Mouse (Mus musculus) forebrain, embryonic 10.5 days (tissue): Measurements from ENCODE around the gene Cpt1b. TPM values are rescaled to one million over a fixed set of nuclear protein-coding genes. Genes with fewer than 3 reads are reported as not detected.

Experiments
- DNase-seq: peaks from one replicate; pipeline ENCODE4 v3.0.0-alpha.2; 2017; ENCODE audit warnings: low spot score; ENCODE audit errors: extremely low spot score
- H3K27ac ChIP-seq: fragments of 300-500 bp; sonication (generic); 2 replicates; pipeline ENCODE4 v1.5.1; 2016; ENCODE audit warnings: mild to moderate bottlenecking
- H3K27me3 ChIP-seq: fragments of 300-500 bp; sonication (generic); 2 replicates; pipeline ENCODE4 v1.6.1; 2016; ENCODE audit warnings: mild to moderate bottlenecking; ENCODE audit not compliant: poor library complexity, severe bottlenecking
- H3K36me3 ChIP-seq: fragments of 300-500 bp; sonication (generic); replicated peaks from 2 replicates; pipeline ENCODE4 v1.6.1; 2016; ENCODE audit warnings: mild to moderate bottlenecking, moderate library complexity
- H3K4me1 ChIP-seq: fragments of 300-500 bp; sonication (generic); 2 replicates; pipeline ENCODE4 v1.6.1; 2016
- H3K4me3 ChIP-seq: fragments of 300-500 bp; sonication (generic); 2 replicates; pipeline ENCODE4 v1.5.1; 2016; ENCODE audit warnings: mild to moderate bottlenecking, moderate library complexity
- H3K9me3 ChIP-seq: fragments of 300-500 bp; sonication (generic); 2 replicates; pipeline ENCODE4 v1.6.1; 2016; ENCODE audit warnings: mild to moderate bottlenecking, moderate library complexity
- WGBS: fragments of 180-500 bp; shearing (Covaris S2); methylation state at CpG from one replicate; pipeline ENCODE4 v1.1.7; 2016; 5-methylcytosine and 5-hydroxymethylcytosine counted together
- polyA plus RNA-seq: library from polyadenylated mRNA; unstranded; fragments of >200 nt; fragmentation: Nextera tagmentation; extraction: Ambion mirVana; gene quantifications from 2 replicates; pipeline ENCODE4 v1.2.1, GENCODE M21; 2016

Gene Cpt1b
- polyA plus RNA-seq, result 0.67 and 0.80 TPM in 2 replicates

GRCm38 (mm10) chr15:89425711-89426121 lies at the start of gene Cpt1b:
Cpt1b (minus strand) TSS chr15:89425863.
- H3K36me3 ChIP-seq, result peaks cover 45% of the 10 kb centered on the region
- no peaks in the 10 kb centered on the region for H3K9me3 ChIP-seq
- no peak for DNase-seq
- H3K27me3 ChIP-seq, result 0 out of 2 replicates have a peak, but pooled peaks cover 5% of the 10 kb centered on the region
- WGBS, result 27% methylated on average over 6 of the region's 6 CpGs
- H3K4me3 ChIP-seq, result peak within 1 kb of the TSS; percentile 29
- H3K4me1 ChIP-seq, result peaks cover 38% of the 10 kb centered on the region
- peak within 1 kb of the TSS; percentile 36; the same call in 1 of the 2 replicates for H3K27ac ChIP-seq

GRCm38 (mm10) chr15:89475293-89475600 lies 49.6 kb upstream of the Cpt1b start:
- Histone ChIP-seq H3K27ac (peak overlapping the region; percentile 86), H3K4me3 (peak overlapping the region; percentile 71), H3K27me3 (peaks cover 16% of the 10 kb centered on the region), H3K9me3 (no peaks in the 10 kb centered on the region), H3K4me1 (peaks cover 37% of the 10 kb centered on the region), H3K36me3 (no peaks in the 10 kb centered on the region)
- DNase-seq, result no peak
- 82% methylated on average over 7 of the region's 7 CpGs for WGBS

DNA sequence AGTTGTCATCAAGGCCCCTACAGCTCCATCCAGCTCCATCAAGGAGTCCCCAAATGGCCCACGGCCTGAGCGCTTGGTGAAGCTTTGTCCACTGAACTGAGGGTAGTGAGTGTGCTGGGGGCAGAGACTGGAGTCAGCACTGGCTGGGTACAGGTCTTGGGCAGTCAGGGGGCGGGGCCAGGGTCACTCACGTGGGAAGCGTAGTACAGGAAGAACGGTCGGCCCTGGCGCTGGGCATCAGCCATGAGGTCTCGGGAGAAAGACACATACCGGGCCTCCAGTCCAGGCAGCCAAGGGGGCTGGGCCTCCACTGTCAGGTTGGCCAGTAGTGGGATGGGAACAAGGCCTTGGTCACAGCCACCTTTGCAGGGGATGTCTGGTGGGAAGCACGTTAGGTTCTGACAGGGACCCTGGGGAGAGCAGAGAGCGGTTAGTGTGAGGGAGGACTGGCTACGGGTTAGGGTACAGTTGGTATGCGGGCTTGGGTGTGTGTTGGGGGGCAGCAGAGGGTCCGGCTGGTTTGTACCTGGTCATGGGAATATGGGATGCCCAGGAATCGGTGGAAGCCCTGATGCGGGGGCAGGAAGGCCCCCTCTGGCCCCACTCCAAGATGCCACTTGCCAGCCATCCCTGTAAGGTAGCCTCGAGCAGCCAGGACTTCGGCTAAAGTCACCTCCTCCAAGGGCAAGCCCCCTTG lies 49.1 kb upstream of the Cpt1b start:
- Histone ChIP-seq H3K36me3 (no peaks in the 10 kb centered on the region), H3K9me3 (no peaks in the 10 kb centered on the region), H3K27ac (0 out of 2 replicates have a peak overlapping the region, but pooled peaks have one; percentile 15), H3K27me3 (peaks cover 16% of the 10 kb centered on the region), H3K4me1 (peaks cover 37% of the 10 kb centered on the region), H3K4me3 (peak overlapping the region; percentile 71; the same call in 1 of the 2 replicates)
- WGBS, result 93% methylated on average over 19 of the region's 19 CpGs
- DNase-seq, result no peak

DNA sequence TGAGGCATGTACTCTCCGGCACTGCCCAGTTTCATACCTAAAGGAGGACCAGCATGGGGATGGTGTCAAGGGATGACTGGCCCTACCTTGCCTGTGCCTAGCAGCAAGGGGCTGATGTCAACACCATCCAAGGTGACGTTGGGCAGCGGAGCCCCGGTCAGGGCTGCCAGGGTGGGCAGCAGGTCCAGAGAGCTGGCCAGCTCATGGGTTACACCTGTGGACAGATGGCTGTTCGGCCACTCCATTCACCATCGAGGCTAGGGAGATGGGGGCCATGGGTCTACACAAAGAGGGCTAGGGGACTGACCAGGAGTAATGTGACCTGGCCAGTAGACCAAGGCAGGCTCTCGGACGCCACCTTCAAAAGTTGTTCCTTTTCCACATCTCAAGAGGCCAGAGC lies 48.3 kb upstream of the Cpt1b start:
- no peak for DNase-seq
- WGBS, result 96% methylated on average over 8 of the region's 8 CpGs

GRCm38 (mm10) chr15:89473370-89473769 lies 47.7 kb upstream of the Cpt1b start:
- no peak overlapping the region for H3K4me3 ChIP-seq
- H3K27me3 ChIP-seq, result peaks cover 15% of the 10 kb centered on the region
- no peak for DNase-seq
- H3K36me3 ChIP-seq, result no peaks in the 10 kb centered on the region
- H3K9me3 ChIP-seq, result no peaks in the 10 kb centered on the region
- H3K4me1 ChIP-seq, result peaks cover 37% of the 10 kb centered on the region
- H3K27ac ChIP-seq, result no peak overlapping the region
- WGBS, result 92% methylated on average over 9 of the region's 9 CpGs

More for the DNA sequence above, 48.3 kb upstream of the Cpt1b start:
- no peak overlapping the region for H3K4me3 ChIP-seq
- H3K36me3 ChIP-seq, result no peaks in the 10 kb centered on the region
- peaks cover 16% of the 10 kb centered on the region for H3K27me3 ChIP-seq
- no peaks in the 10 kb centered on the region for H3K9me3 ChIP-seq
- H3K27ac ChIP-seq, result no peak overlapping the region
- H3K4me1 ChIP-seq, result peaks cover 37% of the 10 kb centered on the region

- 91% methylated on average over 4 of the region's 4 CpGs for whole genome bisulfite sequencing
Measured at GRCm38 (mm10) chr15:89471476-89471875, 45.8 kb upstream of the Cpt1b start.

DNA sequence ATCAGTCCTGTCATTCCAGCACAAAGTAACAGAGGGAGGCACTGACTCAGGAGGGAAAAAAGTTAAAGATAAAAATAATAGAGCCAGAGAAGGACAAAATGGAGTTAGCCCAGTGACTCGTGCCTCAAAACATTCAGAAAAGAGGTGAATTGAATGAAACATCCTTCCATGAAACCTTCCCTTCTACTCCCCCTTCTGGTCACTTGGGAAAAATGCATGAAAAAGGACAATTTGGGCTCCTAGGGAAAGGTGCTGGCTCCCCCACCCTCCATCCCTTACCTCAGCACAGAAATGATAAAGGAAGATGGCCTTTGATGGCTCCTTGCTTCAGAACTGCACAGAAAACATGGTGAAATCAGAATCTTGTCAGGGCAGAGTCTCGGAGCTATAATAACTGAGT lies 42.9 kb upstream of the Cpt1b start:
- 39% methylated on average over 2 of the region's 2 CpGs for WGBS
- Histone ChIP-seq H3K27me3 (no peaks in the 10 kb centered on the region), H3K4me3 (no peak overlapping the region), H3K27ac (no peak overlapping the region), H3K36me3 (no peaks in the 10 kb centered on the region), H3K9me3 (no peaks in the 10 kb centered on the region), H3K4me1 (peaks cover 6% of the 10 kb centered on the region)
- no peak for DNase-seq

More at GRCm38 (mm10) chr15:89471476-89471875, 45.8 kb upstream of the Cpt1b start:
- DNase-seq, result no peak
- no peak overlapping the region for H3K27ac ChIP-seq
- H3K36me3 ChIP-seq, result no peaks in the 10 kb centered on the region
- H3K27me3 ChIP-seq, result no peaks in the 10 kb centered on the region
- H3K4me1 ChIP-seq, result peaks cover 21% of the 10 kb centered on the region
- no peaks in the 10 kb centered on the region for H3K9me3 ChIP-seq
- H3K4me3 ChIP-seq, result no peak overlapping the region

DNA sequence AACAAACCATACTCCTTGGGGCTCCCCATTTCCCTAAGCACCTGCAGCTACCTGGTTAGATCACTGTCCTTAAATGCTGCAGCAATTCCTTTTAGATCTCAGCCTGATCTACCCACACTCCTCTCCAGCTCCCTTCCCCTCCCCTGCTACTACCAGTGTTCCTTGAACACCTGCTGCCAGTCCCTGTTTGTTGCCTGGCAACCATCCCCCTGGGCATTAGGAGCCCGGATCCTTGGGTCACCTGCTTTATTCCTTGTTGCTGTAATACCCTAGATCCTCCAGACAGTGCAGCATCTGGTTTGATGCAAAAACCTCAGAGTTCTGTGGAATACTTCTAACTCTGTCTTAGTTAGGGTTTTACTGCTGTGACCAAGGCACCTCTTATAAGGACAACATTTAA lies 39.4 kb upstream of the Cpt1b start:
- DNase-seq, result no peak

DNA sequence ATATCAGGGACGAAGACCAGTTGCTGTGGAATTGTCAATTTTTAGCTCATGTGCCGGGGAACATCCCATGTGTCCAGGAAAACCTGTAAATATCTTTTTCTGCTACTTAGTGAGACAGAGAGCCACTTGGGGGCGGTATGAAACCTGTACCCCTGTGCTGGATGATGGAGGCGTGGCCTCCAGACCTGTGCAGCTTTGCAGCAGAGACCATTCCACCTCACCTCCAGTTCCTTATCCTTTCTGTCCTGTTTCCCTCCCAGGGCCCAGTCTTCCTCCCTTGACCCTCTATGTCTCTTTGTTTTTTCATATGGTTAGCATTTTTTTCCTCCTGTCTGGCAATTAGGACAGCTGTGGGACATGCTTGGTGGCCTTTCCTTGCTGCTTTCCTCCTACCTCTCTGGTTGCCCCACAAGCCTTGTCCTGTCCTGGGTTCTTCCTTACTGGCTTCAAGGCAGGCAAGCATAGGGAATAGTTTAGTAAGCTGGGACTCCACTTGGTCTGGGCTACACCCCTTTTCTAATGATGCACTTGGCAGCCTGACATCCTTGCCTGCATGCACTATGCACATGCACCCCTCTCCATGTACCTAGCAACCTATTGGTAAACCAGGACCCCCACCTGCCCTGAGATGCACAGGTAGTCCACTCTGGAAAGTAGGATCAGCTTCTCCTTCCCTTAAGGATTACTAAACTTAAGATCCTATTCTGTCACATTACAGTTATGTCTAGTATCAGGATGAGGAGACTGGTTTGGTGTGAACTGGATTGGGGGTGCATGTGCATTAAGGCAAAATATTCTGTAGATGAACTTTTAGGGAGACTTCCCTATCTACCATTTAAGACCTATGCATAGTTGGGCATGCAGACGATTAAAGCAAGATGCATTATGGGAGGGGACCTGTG lies 37.9 kb upstream of the Cpt1b start:
- DNase-seq, result no peak
- H3K4me3 ChIP-seq, result no peak overlapping the region
- no peaks in the 10 kb centered on the region for H3K27me3 ChIP-seq
- H3K36me3 ChIP-seq, result peaks cover 42% of the 10 kb centered on the region
- H3K4me1 ChIP-seq, result peaks cover 6% of the 10 kb centered on the region
- H3K27ac ChIP-seq, result no peak overlapping the region
- 67% methylated on average over 5 of the region's 5 CpGs for WGBS
- no peaks in the 10 kb centered on the region for H3K9me3 ChIP-seq

More for the DNA sequence above, 39.4 kb upstream of the Cpt1b start:
- peaks cover 28% of the 10 kb centered on the region for H3K36me3 ChIP-seq
- H3K27ac ChIP-seq, result no peak overlapping the region
- no peak overlapping the region for H3K4me3 ChIP-seq
- peaks cover 6% of the 10 kb centered on the region for H3K4me1 ChIP-seq
- no peaks in the 10 kb centered on the region for H3K9me3 ChIP-seq
- H3K27me3 ChIP-seq, result no peaks in the 10 kb centered on the region
- WGBS, result 7% methylated on average over 1 of the region's 1 CpGs

DNA sequence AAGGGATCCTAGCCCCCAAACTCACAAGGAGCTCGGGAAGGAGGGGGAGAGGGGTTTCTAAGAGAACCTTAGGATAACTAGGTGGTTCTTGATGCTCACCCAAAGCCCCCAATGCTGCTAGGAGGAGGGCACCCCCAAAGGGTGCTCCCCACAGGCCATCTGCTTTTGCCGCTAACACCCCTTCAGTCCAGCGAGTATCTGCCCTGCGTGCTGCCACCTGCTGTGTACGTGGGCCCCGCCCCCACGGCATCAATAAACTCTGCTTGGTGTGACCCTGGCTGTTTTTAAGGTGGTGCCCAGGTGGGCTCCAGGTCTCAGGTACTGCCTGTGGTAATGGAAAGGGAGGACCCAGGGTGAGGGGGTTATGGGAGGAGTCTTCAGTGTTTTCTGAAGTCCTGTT lies 36.5 kb upstream of the Cpt1b start:
- Histone ChIP-seq H3K36me3 (peaks cover 56% of the 10 kb centered on the region), H3K4me3 (no peak overlapping the region), H3K27me3 (peaks cover 7% of the 10 kb centered on the region; the same call in 1 of the 2 replicates), H3K27ac (no peak overlapping the region), H3K4me1 (peaks cover 6% of the 10 kb centered on the region), H3K9me3 (no peaks in the 10 kb centered on the region)
- DNase-seq, result no peak
- 85% methylated on average over 7 of the region's 7 CpGs for WGBS

DNA sequence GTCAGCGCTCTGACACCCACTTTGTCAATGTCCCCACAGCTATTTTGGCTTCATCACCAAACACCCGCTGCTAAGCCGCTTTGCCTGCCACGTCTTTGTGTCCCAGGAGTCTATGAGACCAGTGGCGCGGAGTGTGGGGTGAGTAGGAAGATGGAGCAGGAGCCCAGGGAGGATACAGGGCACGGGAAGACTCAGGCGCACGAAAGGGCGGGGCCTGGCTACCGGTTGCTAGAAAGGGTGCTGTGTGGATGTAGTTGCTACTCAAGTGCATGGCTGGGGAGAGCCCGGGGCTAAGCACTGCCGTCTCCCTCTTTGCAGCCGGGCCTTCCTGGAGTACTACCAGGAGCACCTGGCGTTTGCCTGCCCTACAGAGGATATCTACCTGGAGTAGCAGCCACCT lies 35.7 kb upstream of the Cpt1b start:
- H3K4me3 ChIP-seq, result no peak overlapping the region
- DNase-seq, result no peak
- H3K27ac ChIP-seq, result no peak overlapping the region
- peaks cover 6% of the 10 kb centered on the region for H3K4me1 ChIP-seq
- H3K36me3 ChIP-seq, result peaks cover 65% of the 10 kb centered on the region
- no peaks in the 10 kb centered on the region for H3K9me3 ChIP-seq
- 86% methylated on average over 15 of the region's 15 CpGs for WGBS
- H3K27me3 ChIP-seq, result peaks cover 11% of the 10 kb centered on the region; the same call in 1 of the 2 replicates

DNA sequence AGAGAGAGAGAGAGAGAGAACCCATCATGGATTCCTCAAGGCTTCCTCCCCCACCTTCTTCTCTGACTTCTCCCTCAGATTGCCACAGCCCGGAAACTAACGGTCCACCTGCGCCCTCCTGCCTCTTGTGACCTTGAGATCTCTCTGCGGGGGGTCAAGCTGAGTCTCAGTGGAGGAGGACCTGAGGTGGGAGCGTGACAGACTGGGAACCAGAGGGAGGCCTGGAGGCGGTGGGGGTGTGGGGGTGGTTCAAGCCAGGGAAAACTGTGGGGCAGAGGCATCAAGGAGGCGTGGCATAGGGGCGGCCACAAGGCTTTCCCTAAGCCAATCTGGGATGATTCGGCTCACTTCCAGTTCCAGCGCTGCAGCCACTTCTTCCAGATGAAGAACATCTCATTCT lies 34.6 kb upstream of the Cpt1b start:
- peaks cover 67% of the 10 kb centered on the region for H3K36me3 ChIP-seq
- WGBS, result 80% methylated on average over 10 of the region's 10 CpGs
- H3K27me3 ChIP-seq, result peaks cover 18% of the 10 kb centered on the region
- DNase-seq, result no peak
- H3K4me1 ChIP-seq, result peaks cover 11% of the 10 kb centered on the region
- H3K4me3 ChIP-seq, result no peak overlapping the region
- H3K9me3 ChIP-seq, result no peaks in the 10 kb centered on the region
- H3K27ac ChIP-seq, result no peak overlapping the region

GRCm38 (mm10) chr15:89459821-89460220 lies 34.2 kb upstream of the Cpt1b start:
- WGBS, result 86% methylated on average over 7 of the region's 7 CpGs
- DNase-seq, result no peak
- no peak overlapping the region for H3K4me3 ChIP-seq
- H3K27ac ChIP-seq, result no peak overlapping the region
- H3K9me3 ChIP-seq, result no peaks in the 10 kb centered on the region
- H3K27me3 ChIP-seq, result peaks cover 23% of the 10 kb centered on the region
- H3K4me1 ChIP-seq, result peaks cover 11% of the 10 kb centered on the region
- peaks cover 67% of the 10 kb centered on the region for H3K36me3 ChIP-seq
